Mouse (Mus musculus) intestine, embryonic 14.5 days (tissue): ENCODE measurements around the gene Znhit1. TPM values are rescaled to one million over a fixed set of nuclear protein-coding genes. Genes with fewer than 3 reads are reported as not detected.

ENCODE experiments used
- ATAC-seq: fragments of 200-750 bp; cut with Nextera tagmentation; replicated peaks from 2 replicates; pipeline ENCODE4 v1.8.0; 2017; ENCODE audit warnings: low read depth, moderate number of reproducible peaks, moderate TSS enrichment, moderate library complexity; ENCODE audit not compliant: low FRiP score, low TSS enrichment
- DNase-seq: peaks from one replicate; pipeline ENCODE4 v3.0.0-alpha.2; 2018; ENCODE audit warnings: low spot score
- H3K27ac ChIP-seq: fragments of 300-500 bp; sonication (generic); 2 replicates; pipeline ENCODE4 v1.5.1; 2014; ENCODE audit warnings: low read depth, mild to moderate bottlenecking, control low read depth
- H3K27me3 ChIP-seq: fragments of 300-500 bp; sonication (generic); replicated peaks from 2 replicates; pipeline ENCODE4 v1.6.1; 2014; ENCODE audit warnings: low read length, control low read depth; ENCODE audit not compliant: control insufficient read depth, insufficient read depth
- H3K36me3 ChIP-seq: fragments of 300-500 bp; sonication (generic); 2 replicates; pipeline ENCODE4 v1.6.1; 2014; ENCODE audit warnings: low read length, control low read depth; ENCODE audit not compliant: control insufficient read depth, insufficient read depth
- H3K4me1 ChIP-seq: fragments of 300-500 bp; sonication (generic); replicated peaks from 2 replicates; pipeline ENCODE4 v1.6.1; 2014; ENCODE audit warnings: low read length, control low read depth, mixed read lengths; ENCODE audit not compliant: control insufficient read depth, insufficient read depth
- H3K4me2 ChIP-seq: fragments of 300-500 bp; sonication (generic); 2 replicates; pipeline ENCODE4 v1.6.1; 2014; ENCODE audit warnings: low read length
- H3K4me3 ChIP-seq: fragments of 300-500 bp; sonication (generic); 2 replicates; pipeline ENCODE4 v1.5.1; 2014; ENCODE audit warnings: low read depth, low read length, control low read depth, mixed read lengths
- H3K9ac ChIP-seq: fragments of 300-500 bp; sonication (generic); 2 replicates; pipeline ENCODE4 v1.6.1; 2014; ENCODE audit warnings: mild to moderate bottlenecking, low read length
- H3K9me3 ChIP-seq: fragments of 300-500 bp; sonication (generic); 2 replicates; pipeline ENCODE4 v1.6.1; 2016; ENCODE audit warnings: low read length, control low read depth; ENCODE audit not compliant: control insufficient read depth
- WGBS: fragments of 180-500 bp; shearing (Covaris S2); extraction: QIAGEN DNeasy Blood & Tissue Kit; methylation state at CpG from one replicate; pipeline ENCODE4 v1.1.7; 2014; 5-methylcytosine and 5-hydroxymethylcytosine counted together
- polyA plus RNA-seq: library from polyadenylated mRNA; unstranded; fragments of >200 nt; fragmentation: Nextera tagmentation; extraction: Ambion mirVana; gene quantifications from 2 replicates; pipeline ENCODE4 v1.2.1, GENCODE M21; 2014

The Znhit1 gene
- polyA plus RNA-seq, 1 experiment from 2014 or later = 102 TPM

DNA sequence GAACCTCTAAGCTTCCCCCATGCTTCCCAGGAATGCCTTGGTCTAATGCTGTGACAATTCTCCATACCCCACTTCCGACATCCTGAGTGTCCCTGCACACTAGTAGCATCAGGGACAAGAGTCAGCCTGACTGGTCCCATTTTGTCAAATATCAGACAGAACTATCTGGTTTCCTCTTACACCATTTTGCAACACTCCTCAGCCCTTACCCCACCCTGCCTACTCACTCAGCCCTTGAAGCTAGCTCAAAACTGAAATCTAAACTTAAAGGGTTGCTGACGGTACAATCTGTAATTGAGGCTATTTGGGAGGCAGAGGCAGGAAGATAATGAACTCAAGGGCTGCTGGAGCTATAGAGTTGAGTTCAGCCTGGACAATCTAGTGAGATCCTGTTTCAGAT is 8.1 kb downstream of the Znhit1 start:
- H3K9me3 ChIP-seq = no peaks in the 10 kb centered on the region
- no peak overlapping the region for H3K4me3 ChIP-seq
- 88% methylated on average over 2 of the region's 2 CpGs for WGBS
- H3K36me3 ChIP-seq = peaks cover 21% of the 10 kb centered on the region
- no peak for DNase-seq
- no peaks in the 10 kb centered on the region for H3K27me3 ChIP-seq
- H3K9ac ChIP-seq = no peak overlapping the region
- no peak overlapping the region for H3K4me2 ChIP-seq
- ATAC-seq = no peak
- no peak overlapping the region for H3K27ac ChIP-seq
- no peaks in the 10 kb centered on the region for H3K4me1 ChIP-seq

- 70% methylated on average over 4 of the region's 4 CpGs for WGBS
Observed at GRCm38 (mm10) chr5:136977769-136978168, 10.1 kb downstream of the Znhit1 start.

DNA sequence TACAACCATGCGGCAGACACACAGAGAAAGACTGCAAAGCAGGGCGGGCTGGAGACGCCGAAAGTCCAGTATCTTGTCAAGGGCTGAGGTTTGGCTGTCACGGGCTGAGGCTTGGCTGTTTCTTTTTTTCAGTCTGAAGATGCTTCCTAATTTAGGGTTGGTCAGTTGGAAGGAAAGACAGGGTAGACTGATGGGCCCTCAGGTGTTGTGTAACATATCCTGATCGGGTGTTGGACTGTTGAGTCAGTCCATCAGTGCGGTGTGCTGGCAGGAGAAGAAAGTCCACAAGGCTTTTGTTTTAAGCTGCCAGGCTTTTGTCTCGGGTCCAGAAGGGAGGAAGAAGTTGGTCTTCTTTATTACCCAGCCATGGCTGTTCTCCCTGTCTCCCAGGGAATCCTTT is 14.2 kb downstream of the Znhit1 start:
- no peaks in the 10 kb centered on the region for H3K9me3 ChIP-seq

More at GRCm38 (mm10) chr5:136977769-136978168, 10.1 kb downstream of the Znhit1 start:
- Histone ChIP-seq H3K27me3 (no peaks in the 10 kb centered on the region), H3K9ac (no peak overlapping the region), H3K4me3 (no peak overlapping the region), H3K27ac (no peak overlapping the region), H3K4me2 (no peak overlapping the region), H3K9me3 (no peaks in the 10 kb centered on the region), H3K36me3 (peaks cover 12% of the 10 kb centered on the region), H3K4me1 (no peaks in the 10 kb centered on the region)
- DNase-seq (no peak), ATAC-seq (no peak)

DNA sequence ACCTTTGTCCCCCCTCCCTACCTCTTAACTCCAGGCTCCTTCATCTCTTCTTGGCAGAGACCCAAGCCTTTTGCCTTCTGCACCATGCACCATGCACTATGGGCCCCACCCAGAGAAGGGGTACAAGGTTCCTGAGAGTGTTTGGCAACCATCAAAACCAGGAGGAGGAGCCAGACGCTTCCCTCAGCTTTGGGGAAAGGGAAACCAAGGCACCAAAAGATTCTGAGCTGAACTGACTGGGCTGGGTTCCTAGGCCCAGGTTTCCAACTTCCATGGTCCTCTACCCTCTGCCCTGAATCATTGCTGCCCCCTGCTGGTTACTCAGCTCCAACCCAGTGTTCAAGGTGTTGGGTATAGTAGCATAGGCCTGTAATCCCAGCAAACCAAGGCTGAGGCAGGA is 17.1 kb downstream of the Znhit1 start:
- 50% methylated on average over 1 of the region's 1 CpGs for WGBS
- ATAC-seq (no peak), DNase-seq (peak; percentile 60)
- Histone ChIP-seq H3K36me3 (peaks cover 10% of the 10 kb centered on the region), H3K4me2 (no peak overlapping the region), H3K4me3 (no peak overlapping the region), H3K27me3 (no peaks in the 10 kb centered on the region), H3K27ac (no peak overlapping the region), H3K4me1 (peaks cover 13% of the 10 kb centered on the region), H3K9me3 (no peaks in the 10 kb centered on the region), H3K9ac (no peak overlapping the region)

More for the DNA sequence above, 14.2 kb downstream of the Znhit1 start:
- no peaks in the 10 kb centered on the region for H3K4me1 ChIP-seq
- DNase-seq = no peak
- no peaks in the 10 kb centered on the region for H3K27me3 ChIP-seq
- ATAC-seq = no peak
- no peak overlapping the region for H3K27ac ChIP-seq
- H3K4me2 ChIP-seq = no peak overlapping the region
- WGBS = 73% methylated on average over 8 of the region's 8 CpGs
- no peak overlapping the region for H3K4me3 ChIP-seq
- no peak overlapping the region for H3K9ac ChIP-seq
- no peaks in the 10 kb centered on the region for H3K36me3 ChIP-seq

GRCm38 (mm10) chr5:136967592-136967991 is 20.2 kb downstream of the Znhit1 start:
- Histone ChIP-seq H3K9me3 (no peaks in the 10 kb centered on the region), H3K36me3 (peaks cover 38% of the 10 kb centered on the region), H3K27me3 (no peaks in the 10 kb centered on the region), H3K9ac (no peak overlapping the region), H3K4me1 (peaks cover 22% of the 10 kb centered on the region), H3K4me3 (no peak overlapping the region), H3K27ac (peak overlapping the region; percentile 62; the same call in 1 of the 2 replicates), H3K4me2 (no peak overlapping the region)
- ATAC-seq (no peak), DNase-seq (peak; percentile 57)
- 43% methylated on average over 10 of the region's 10 CpGs for WGBS

DNA sequence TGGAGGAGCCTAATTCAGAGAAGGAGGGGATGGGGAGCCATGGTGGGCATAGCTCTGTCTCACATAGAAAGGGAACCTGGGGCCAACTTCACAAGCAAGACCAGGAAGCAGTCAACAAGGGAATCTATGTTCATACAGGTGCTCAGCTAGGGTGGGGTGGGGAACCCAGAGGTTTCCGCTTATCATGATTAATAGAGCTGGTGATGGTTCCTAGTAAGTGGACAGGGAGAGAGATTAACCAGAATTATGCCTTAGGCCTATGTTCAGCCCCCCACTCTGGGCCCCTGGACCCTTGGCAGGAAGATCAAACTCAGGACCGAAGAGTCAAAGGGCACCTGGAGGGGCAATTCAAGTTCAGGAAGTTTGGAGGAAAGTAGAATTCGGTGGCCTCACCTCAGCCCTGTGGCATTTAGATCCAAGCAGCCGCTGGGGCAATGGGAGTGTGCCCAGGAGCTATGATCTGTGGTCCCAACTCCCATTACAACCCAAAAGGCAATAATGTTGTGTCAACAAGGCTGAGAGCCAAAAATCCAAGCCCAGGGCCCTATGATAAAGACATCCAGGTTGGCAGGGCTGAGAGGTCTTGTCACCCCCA is 20.9 kb downstream of the Znhit1 start:
- peaks cover 22% of the 10 kb centered on the region for H3K4me1 ChIP-seq
- WGBS = 70% methylated on average over 4 of the region's 4 CpGs
- H3K4me3 ChIP-seq = no peak overlapping the region
- H3K36me3 ChIP-seq = peaks cover 38% of the 10 kb centered on the region
- DNase-seq (peak; percentile 57), ATAC-seq (no peak)
- H3K9ac ChIP-seq = no peak overlapping the region
- no peak overlapping the region for H3K4me2 ChIP-seq
- no peaks in the 10 kb centered on the region for H3K9me3 ChIP-seq
- peak overlapping the region; percentile 62; the same call in 1 of the 2 replicates for H3K27ac ChIP-seq
- no peaks in the 10 kb centered on the region for H3K27me3 ChIP-seq

DNA sequence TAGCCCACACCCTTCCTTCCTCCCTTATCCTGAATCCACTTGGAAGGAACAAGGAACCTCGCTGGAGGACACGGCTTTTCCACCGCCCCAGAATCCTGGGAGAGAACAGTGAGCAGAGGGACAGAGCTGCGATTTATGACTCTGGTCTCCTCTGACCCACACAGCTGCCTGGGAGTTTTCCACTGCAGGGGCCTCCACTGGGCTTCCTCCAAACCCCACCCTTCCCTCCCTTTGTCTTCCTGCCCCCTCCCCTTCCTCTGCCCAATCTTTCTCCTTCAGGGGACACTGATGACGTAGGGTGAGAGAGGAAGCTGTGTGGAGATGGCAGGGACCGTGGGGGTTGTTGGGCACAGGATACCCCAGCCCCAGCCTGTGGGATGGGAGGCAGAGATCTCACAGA is 21.5 kb downstream of the Znhit1 start, which contains the start of gene Cldn15:
TSS of gene Cldn15 (plus strand) at position 286 of the 400 bp plus-strand sequence.
- Histone ChIP-seq H3K36me3 (peaks cover 38% of the 10 kb centered on the region), H3K9me3 (no peaks in the 10 kb centered on the region), H3K9ac (no peak within 1 kb of the TSS), H3K4me3 (no peak within 1 kb of the TSS), H3K4me1 (peaks cover 25% of the 10 kb centered on the region), H3K4me2 (0 out of 2 replicates have a peak within 1 kb of the TSS, but pooled peaks have one; percentile 11), H3K27me3 (no peaks in the 10 kb centered on the region), H3K27ac (peak within 1 kb of the TSS; percentile 62)
- WGBS = 25% methylated on average over 6 of the region's 6 CpGs
- ATAC-seq = no peak
- peak; percentile 56 for DNase-seq

DNA sequence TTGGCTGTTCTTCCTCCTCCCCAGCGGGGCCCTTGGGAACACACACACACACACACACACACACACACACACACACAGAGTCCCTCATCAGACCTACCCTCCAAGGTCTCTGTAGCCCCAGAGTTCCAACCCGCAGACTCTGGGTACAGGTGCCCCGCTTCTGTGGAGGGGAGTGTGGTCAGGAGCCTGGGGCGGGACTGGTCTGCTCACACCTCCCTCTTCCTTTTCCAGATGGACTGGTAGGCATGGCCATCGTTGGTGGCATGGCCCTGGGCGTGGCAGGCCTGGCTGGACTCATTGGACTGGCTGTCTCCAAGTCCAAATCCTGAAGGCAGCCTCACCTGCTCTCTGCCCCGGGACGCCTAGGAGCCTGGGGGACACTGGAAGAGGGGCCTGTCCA is 22.1 kb downstream of the Znhit1 start:
- WGBS = 79% methylated on average over 8 of the region's 8 CpGs
- ATAC-seq = no peak
- Histone ChIP-seq H3K36me3 (peaks cover 38% of the 10 kb centered on the region), H3K4me2 (no peak overlapping the region), H3K9ac (no peak overlapping the region), H3K27me3 (no peaks in the 10 kb centered on the region), H3K4me1 (peaks cover 25% of the 10 kb centered on the region), H3K4me3 (no peak overlapping the region), H3K27ac (peak overlapping the region; percentile 62), H3K9me3 (no peaks in the 10 kb centered on the region)
- no peak for DNase-seq

- H3K4me3 ChIP-seq = no peak overlapping the region
- H3K36me3 ChIP-seq = peaks cover 38% of the 10 kb centered on the region
- H3K9me3 ChIP-seq = no peaks in the 10 kb centered on the region
- WGBS = 74% methylated on average over 9 of the region's 9 CpGs
- H3K4me2 ChIP-seq = no peak overlapping the region
- no peaks in the 10 kb centered on the region for H3K27me3 ChIP-seq
- H3K4me1 ChIP-seq = peaks cover 25% of the 10 kb centered on the region
- ATAC-seq (no peak), DNase-seq (no peak)
- H3K9ac ChIP-seq = no peak overlapping the region
- no peak overlapping the region for H3K27ac ChIP-seq
Observed at GRCm38 (mm10) chr5:136965210-136965609, 22.6 kb downstream of the Znhit1 start.
